Mouse (Mus musculus): Measurements from ENCODE around the gene Ptprb.

GRCm38 (mm10) chr10:116397573-116397972, 122.2 kb downstream of the Ptprb start:
- no peak for TF ChIP-seq EP300 (optimal IDR thresholded peaks at IDR 0.05)
- no peak for TF ChIP-seq CTCF (IDR thresholded peaks at IDR 0.05; ENCODE audit: low read depth)

Data from stomach, postnatal 0 days (tissue).